Mouse (Mus musculus): Measurements from ENCODE around the gene Acsl5.

DNA sequence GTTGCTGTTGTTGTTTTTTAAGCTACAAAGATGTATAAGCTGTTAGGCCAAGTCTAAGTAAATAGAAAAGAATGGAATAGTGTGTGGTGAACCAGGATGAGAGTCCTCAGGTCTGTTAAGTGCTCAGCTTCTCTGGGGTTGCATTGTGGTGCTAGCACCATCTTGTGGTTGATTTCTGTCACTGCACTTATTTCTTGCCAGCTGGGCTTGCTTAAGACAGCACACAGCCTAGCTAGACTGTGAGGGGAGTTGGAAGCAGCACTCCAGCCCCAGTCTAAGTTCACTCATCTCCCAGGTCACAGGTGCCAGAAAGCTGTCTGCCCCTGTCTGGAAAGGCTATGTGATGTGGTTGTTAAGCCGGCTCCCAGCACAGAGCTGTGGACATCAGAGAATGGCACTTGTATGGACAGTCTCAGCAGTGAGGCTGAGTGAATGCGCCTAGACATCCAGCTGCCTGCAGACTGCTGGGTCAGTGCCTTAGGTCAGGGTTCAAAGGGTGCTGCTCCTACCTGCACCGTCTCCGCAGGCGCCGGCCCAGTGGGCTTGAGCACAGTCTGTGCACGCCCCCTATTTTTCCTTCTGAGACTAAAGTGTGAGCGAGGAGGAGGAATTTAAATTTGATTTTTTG lies 81.0 kb downstream of the Acsl5 start:
- TF ChIP-seq TCF12 (IDR thresholded peaks at IDR 0.05; ENCODE audit: insufficient read depth, poor library complexity, severe bottlenecking): no peak
- TF ChIP-seq CEBPB (IDR thresholded peaks at IDR 0.05; ENCODE audit: insufficient read depth, poor library complexity, severe bottlenecking): no peak
- TF ChIP-seq POLR2A (IDR thresholded peaks at IDR 0.05; ENCODE audit: insufficient read length, low read depth): no peak

Measured in myocyte (in vitro differentiated cells).